Comparison of ENCODE assay signal across 8 mouse cellular contexts in the genomic region with DNA sequence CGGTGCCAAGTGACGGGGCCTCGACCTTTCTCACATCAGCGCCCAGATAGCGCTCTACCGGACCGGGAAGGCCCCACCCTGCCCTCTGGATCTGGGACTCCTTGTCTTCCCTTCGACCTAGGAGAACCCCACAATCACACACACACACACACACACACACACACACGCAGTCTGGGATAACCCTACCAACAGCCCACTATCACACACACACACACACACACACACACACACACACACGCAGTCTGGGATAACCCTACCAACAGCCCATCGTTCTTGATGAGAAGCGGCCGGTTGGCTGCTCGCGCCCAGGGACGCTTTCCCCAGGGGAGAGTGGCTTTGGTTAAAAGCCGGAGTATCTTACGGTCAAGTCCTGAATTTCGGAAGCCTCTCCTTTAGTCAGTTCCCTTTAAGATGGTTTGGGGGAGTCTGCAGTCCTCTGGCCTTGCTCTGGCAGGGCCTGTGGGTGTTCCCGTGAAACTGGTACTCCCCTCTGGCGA. TPM values are rescaled to one million over a fixed set of nuclear protein-coding genes. Genes with fewer than 3 reads are reported as not detected.
DNase-seq lines count a peak whose midpoint lies in the region; ATAC-seq and TF ChIP-seq lines count a peak whose summit lies in the region.

No protein-coding gene starts in this region.

- ATAC-seq in heart, embryonic 14.5 days (ENCODE audit: insufficient number of reproducible peaks, insufficient read depth, low FRiP score, low read depth) = no peak
- ATAC-seq in liver, embryonic 14.5 days (ENCODE audit: insufficient read depth) = no peak; the same call in 1 of the 2 replicates

- peak overlapping the region; percentile 30 for H3K9ac ChIP-seq in heart, embryonic 14.5 days (ENCODE audit: low read length)
- H3K9ac ChIP-seq in ES-Bruce4 (ENCODE audit: low read depth, poor library complexity, severe bottlenecking) = peak overlapping the region; percentile 73
- H3K9ac ChIP-seq in liver, embryonic 14.5 days (replicated peaks) = no peak overlapping the region; the same call in 1 of the 2 replicates

- peaks cover 11% of the 10 kb centered on the region; the same call in 1 of the 2 replicates for H3K27me3 ChIP-seq in heart, embryonic 14.5 days (ENCODE audit: control insufficient read depth, insufficient read depth, low read length)
- no peaks in the 10 kb centered on the region for H3K27me3 ChIP-seq in ES-Bruce4 (ENCODE audit: control insufficient read depth, insufficient read depth, low read length, poor library complexity, severe bottlenecking)
- peaks cover 23% of the 10 kb centered on the region for H3K27me3 ChIP-seq in forebrain, embryonic 10.5 days (ENCODE audit: poor library complexity, severe bottlenecking)
- H3K27me3 ChIP-seq in liver, embryonic 14.5 days (ENCODE audit: control insufficient read depth, insufficient read depth, low read length) = no peaks in the 10 kb centered on the region

- H3K4me1 ChIP-seq in heart, embryonic 14.5 days (ENCODE audit: control insufficient read depth in 2 of 2, insufficient read depth in 2 of 2, low read length in 2 of 2) = peaks cover 6 to 17% of the 10 kb centered on the region in 2 experiments; a peak in 3 of 4 replicates
- H3K4me1 ChIP-seq in ES-Bruce4 (ENCODE audit: control insufficient read depth, insufficient read depth, low read length) = peaks cover 6% of the 10 kb centered on the region
- peaks cover 45% of the 10 kb centered on the region for H3K4me1 ChIP-seq in forebrain, embryonic 10.5 days
- peaks cover 15 to 29% of the 10 kb centered on the region in 2 experiments; a peak in 3 of 4 replicates for H3K4me1 ChIP-seq in liver, embryonic 14.5 days (replicated peaks; ENCODE audit: control insufficient read depth in 2 of 2, insufficient read depth in 2 of 2, low read length in 1 of 2)

- no peak for TF ChIP-seq EP300 in ES-Bruce4 (IDR thresholded peaks at IDR 0.05; ENCODE audit: insufficient read depth, low read depth, low read length)
- TF ChIP-seq EP300 in liver, embryonic 14.5 days (IDR thresholded peaks at IDR 0.05; ENCODE audit: low read depth) = no peak

- no peak overlapping the region for H3K27ac ChIP-seq in heart, embryonic 14.5 days (replicated peaks in 1 of 2; ENCODE audit: control insufficient read depth in 1 of 2, insufficient read depth in 1 of 2, low read depth in 2 of 2, low read length in 2 of 2)
- no peak overlapping the region for H3K27ac ChIP-seq in ES-Bruce4 (ENCODE audit: insufficient read depth, low read length)
- H3K27ac ChIP-seq in forebrain, embryonic 10.5 days = peak overlapping the region; percentile 85
- no peak overlapping the region for H3K27ac ChIP-seq in liver, embryonic 14.5 days

- H3K4me2 ChIP-seq in heart, embryonic 14.5 days (ENCODE audit: low read length) = peak overlapping the region; percentile 92
- H3K4me2 ChIP-seq in liver, embryonic 14.5 days (ENCODE audit: low read depth) = peak overlapping the region; percentile 76

- TF ChIP-seq POLR2A in ES-Bruce4 (IDR thresholded peaks at IDR 0.05; ENCODE audit: insufficient read depth, low read length) = no peak

- no peak for TF ChIP-seq CTCF in ES-Bruce4 (IDR thresholded peaks at IDR 0.05; ENCODE audit: low read depth, low read length)
- no peak for TF ChIP-seq CTCF in liver, embryonic 14.5 days (IDR thresholded peaks at IDR 0.05; ENCODE audit: low read depth)

- H3K9me3 ChIP-seq in heart, embryonic 14.5 days (ENCODE audit: control insufficient read depth, low read length) = no peaks in the 10 kb centered on the region
- H3K9me3 ChIP-seq in ES-Bruce4 (replicated peaks; ENCODE audit: control insufficient read depth, insufficient read depth, low read length, poor library complexity, severe bottlenecking) = no peaks in the 10 kb centered on the region
- H3K9me3 ChIP-seq in forebrain, embryonic 10.5 days = no peaks in the 10 kb centered on the region
- no peaks in the 10 kb centered on the region for H3K9me3 ChIP-seq in liver, embryonic 14.5 days (ENCODE audit: control insufficient read depth, low read length)

- 7% methylated on average over 19 of the region's 21 CpGs for WGBS in heart, embryonic 14.5 days
- WGBS in forebrain, embryonic 10.5 days = 2% methylated on average over 20 of the region's 21 CpGs
- 13% methylated on average over 17 of the region's 21 CpGs for WGBS in liver, embryonic 14.5 days (ENCODE audit: insufficient replicate concordance)

- no peak for DNase-seq in heart, adult 9 months (ENCODE audit: low spot score in 2 of 2)
- peak; percentile 26 for DNase-seq in forebrain, embryonic 10.5 days (ENCODE audit: extremely low spot score, low spot score)
- DNase-seq in liver, embryonic 14.5 days (ENCODE audit: low read depth in 3 of 3, low spot score in 3 of 3) = no peak
- DNase-seq in thymus, postnatal 0 days (ENCODE audit: low spot score) = no peak
- DNase-seq in right cerebral cortex, postnatal 25 days = no peak
- DNase-seq in spleen, adult 12 weeks (ENCODE audit: low spot score) = no peak

- H3K36me3 ChIP-seq in heart, embryonic 14.5 days (ENCODE audit: control insufficient read depth, insufficient read depth, low read length) = no peaks in the 10 kb centered on the region
- H3K36me3 ChIP-seq in ES-Bruce4 (ENCODE audit: control insufficient read depth, insufficient read depth, low read length, poor library complexity, severe bottlenecking) = no peaks in the 10 kb centered on the region
- H3K36me3 ChIP-seq in forebrain, embryonic 10.5 days (replicated peaks) = no peaks in the 10 kb centered on the region
- H3K36me3 ChIP-seq in liver, embryonic 14.5 days (replicated peaks; ENCODE audit: control insufficient read depth, insufficient read depth, low read depth) = no peaks in the 10 kb centered on the region

- H3K4me3 ChIP-seq in heart, embryonic 14.5 days (ENCODE audit: control insufficient read depth in 1 of 2, insufficient read depth in 1 of 2, low read depth in 1 of 2, low read length in 2 of 2) = peak overlapping the region; percentile 62 to 73
- peak overlapping the region; percentile 72 for H3K4me3 ChIP-seq in ES-Bruce4 (ENCODE audit: low read depth, low read length)
- peak overlapping the region; percentile 70 for H3K4me3 ChIP-seq in forebrain, embryonic 10.5 days
- H3K4me3 ChIP-seq in liver, embryonic 14.5 days (ENCODE audit: insufficient read depth in 1 of 2, low read depth in 2 of 2, low read length in 2 of 2) = peak overlapping the region; percentile 51 to 70

RNA-seq across cellular contexts. Expression of a gene that starts 0.6 kb away (rescaled TPM):
- 0.77 and 0.85 TPM in 2 replicates for polyA plus RNA-seq in heart, embryonic 14.5 days (2014; fragmentation: Nextera tagmentation; extraction: Ambion mirVana)
- 4.2 and 5.0 TPM in 2 replicates for polyA plus RNA-seq in ES-Bruce4 (2011; ENCODE audit: insufficient read depth, insufficient read length, low read depth, missing spikeins)
- polyA plus RNA-seq in forebrain, embryonic 10.5 days (2016; fragmentation: Nextera tagmentation; extraction: Ambion mirVana) = 6.5 and 6.9 TPM in 2 replicates
- polyA plus RNA-seq in liver, embryonic 14.5 days (2012; rRNA removed) = 3.0 TPM in 2 replicates
- 2.2 and 2.9 TPM in 2 replicates for polyA plus RNA-seq in liver, embryonic 14.5 days (2014; fragmentation: Nextera tagmentation; extraction: Ambion mirVana)
- polyA plus RNA-seq in thymus, postnatal 0 days (2015; fragmentation: Nextera tagmentation; extraction: Ambion mirVana) = 1.3 and 1.4 TPM in 2 replicates

RNA-seq across cellular contexts. Expression of a gene that starts 14.8 kb away (rescaled TPM):
- polyA plus RNA-seq in heart, embryonic 14.5 days (2014; fragmentation: Nextera tagmentation; extraction: Ambion mirVana) = 16.5 and 19.4 TPM in 2 replicates
- polyA plus RNA-seq in ES-Bruce4 (2011; ENCODE audit: insufficient read depth, insufficient read length, low read depth, missing spikeins) = 56.4 and 58.9 TPM in 2 replicates
- polyA plus RNA-seq in forebrain, embryonic 10.5 days (2016; fragmentation: Nextera tagmentation; extraction: Ambion mirVana) = 49.6 and 52.3 TPM in 2 replicates
- polyA plus RNA-seq in liver, embryonic 14.5 days (2012; rRNA removed) = 22.8 and 24.6 TPM in 2 replicates
- 17.3 and 19.4 TPM in 2 replicates for polyA plus RNA-seq in liver, embryonic 14.5 days (2014; fragmentation: Nextera tagmentation; extraction: Ambion mirVana)
- polyA plus RNA-seq in thymus, postnatal 0 days (2015; fragmentation: Nextera tagmentation; extraction: Ambion mirVana) = 22.0 and 22.5 TPM in 2 replicates

RNA-seq across cellular contexts. Expression of a gene that starts 40.4 kb away (rescaled TPM):
- polyA plus RNA-seq in heart, embryonic 14.5 days (2014; fragmentation: Nextera tagmentation; extraction: Ambion mirVana) = 149 and 163 TPM in 2 replicates
- 239 TPM in 2 replicates for polyA plus RNA-seq in ES-Bruce4 (2011; ENCODE audit: insufficient read depth, insufficient read length, low read depth, missing spikeins)
- 146 and 151 TPM in 2 replicates for polyA plus RNA-seq in forebrain, embryonic 10.5 days (2016; fragmentation: Nextera tagmentation; extraction: Ambion mirVana)
- 37.8 and 45.6 TPM in 2 replicates for polyA plus RNA-seq in liver, embryonic 14.5 days (2012; rRNA removed)
- polyA plus RNA-seq in liver, embryonic 14.5 days (2014; fragmentation: Nextera tagmentation; extraction: Ambion mirVana) = 44.0 and 53.1 TPM in 2 replicates
- polyA plus RNA-seq in thymus, postnatal 0 days (2015; fragmentation: Nextera tagmentation; extraction: Ambion mirVana) = 155 and 165 TPM in 2 replicates
